Mouse (Mus musculus) CD4-positive, CD25-positive, alpha-beta regulatory T cell, adult 4 months (primary cell): ENCODE results near the gene Stard3nl. TPM values are rescaled to one million over a fixed set of nuclear protein-coding genes. Genes with fewer than 3 reads are reported as not detected.

Experiments used
- ATAC-seq: one replicate; pipeline ENCODE4 v1.8.0; 2017
- polyA plus RNA-seq, 2 experiments: library from polyadenylated mRNA; unstranded; fragments of 100-300 nt; shearing (Covaris generic); gene quantifications; one replicate each; pipeline ENCODE4 v1.2.1; 2017

Gene Stard3nl
- 10 to 100 TPM; 47.3 to 47.9 TPM for polyA plus RNA-seq

DNA sequence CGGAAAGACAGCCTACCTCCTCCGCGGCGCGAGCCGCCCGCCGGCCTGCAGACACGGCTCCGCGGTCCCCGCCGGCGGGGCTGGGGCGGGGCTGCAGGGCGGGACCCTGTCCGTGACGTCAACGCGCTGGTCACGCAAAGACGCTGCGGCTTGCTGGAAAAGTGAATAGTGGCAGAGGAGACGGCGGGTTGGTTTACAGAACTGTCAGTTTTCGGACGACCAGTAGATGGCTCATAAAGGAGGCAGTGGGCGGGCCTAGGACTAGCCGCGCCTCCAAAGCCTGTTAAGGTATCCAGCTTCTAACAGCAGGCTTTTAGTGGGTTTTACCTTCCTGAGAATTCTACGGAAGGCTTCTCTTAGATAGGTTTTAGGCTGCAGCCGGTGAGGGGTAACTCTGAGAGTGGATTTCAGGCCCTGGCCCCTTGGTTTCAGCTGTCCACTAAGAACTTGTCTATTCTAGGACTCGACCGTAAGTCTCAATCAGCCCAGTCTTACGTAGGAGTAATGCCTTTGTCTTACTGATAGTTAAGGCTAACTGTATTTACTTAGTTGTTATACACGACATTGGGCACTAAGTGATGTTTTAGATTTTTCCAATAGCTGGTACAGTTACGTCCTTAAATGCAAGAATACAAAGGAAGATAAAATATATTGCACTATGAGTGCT is at the start of gene Stard3nl:
Gene Stard3nl (minus strand): TSS at position 108 of the 667 bp plus-strand sequence.
- peak; percentile 99 for ATAC-seq

GRCm38 (mm10) chr13:19438040-19438439 is 42.4 kb upstream of the Stard3nl start:
- ATAC-seq, result peak; percentile 32

DNA sequence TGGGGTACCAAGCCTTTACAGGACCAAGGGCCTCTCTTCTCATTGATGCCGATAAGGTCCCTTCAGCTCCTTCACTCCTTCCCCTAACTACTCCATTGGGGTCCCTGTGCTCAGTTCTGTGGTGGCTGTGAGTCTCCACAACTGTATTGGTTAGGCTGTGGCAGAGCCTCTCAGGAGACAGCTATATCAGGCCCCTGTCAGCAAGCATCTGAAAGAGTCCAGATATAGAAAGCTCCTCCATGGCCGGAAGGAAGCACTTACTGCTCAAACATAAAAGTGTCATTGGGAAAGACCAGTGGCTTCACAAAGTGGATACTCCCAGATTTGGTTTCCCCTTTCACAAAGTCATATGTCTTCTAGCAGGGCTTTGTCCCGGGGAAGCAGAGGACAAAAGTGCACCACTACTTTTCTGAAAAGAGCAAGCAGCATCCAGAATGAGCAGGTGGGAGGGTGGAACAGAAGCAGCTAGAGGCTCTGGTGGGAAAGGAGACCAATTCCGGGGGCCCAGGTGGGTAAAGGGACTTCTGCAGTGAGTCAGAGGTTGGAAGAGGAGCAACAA is 34.3 kb upstream of the Stard3nl start:
- no peak for ATAC-seq

DNA sequence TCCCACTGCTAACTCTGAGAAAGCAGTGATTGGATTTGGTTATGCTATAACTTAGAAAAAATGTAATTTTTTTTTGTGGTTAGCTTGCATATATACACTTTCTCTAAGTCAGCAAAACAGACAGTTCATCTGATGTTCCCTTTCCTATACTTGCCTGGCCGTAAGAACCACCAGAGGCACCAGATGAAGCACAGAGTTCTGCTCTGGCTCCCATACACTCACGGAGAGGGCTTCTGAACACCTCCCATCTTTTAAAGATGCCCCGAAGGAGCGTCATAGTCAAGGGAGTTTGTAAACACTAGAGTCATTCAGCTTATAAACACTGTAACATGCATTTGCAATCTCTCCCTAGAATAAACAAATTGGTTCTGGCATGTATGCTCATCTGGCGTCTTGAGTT is 32.5 kb upstream of the Stard3nl start:
- no peak for ATAC-seq

GRCm38 (mm10) chr13:19424563-19424962 is 29.0 kb upstream of the Stard3nl start:
- ATAC-seq, result no peak

- no peak for ATAC-seq
These were observed 26.9 kb upstream of the Stard3nl start for GRCm38 (mm10) chr13:19422521-19422920.

DNA sequence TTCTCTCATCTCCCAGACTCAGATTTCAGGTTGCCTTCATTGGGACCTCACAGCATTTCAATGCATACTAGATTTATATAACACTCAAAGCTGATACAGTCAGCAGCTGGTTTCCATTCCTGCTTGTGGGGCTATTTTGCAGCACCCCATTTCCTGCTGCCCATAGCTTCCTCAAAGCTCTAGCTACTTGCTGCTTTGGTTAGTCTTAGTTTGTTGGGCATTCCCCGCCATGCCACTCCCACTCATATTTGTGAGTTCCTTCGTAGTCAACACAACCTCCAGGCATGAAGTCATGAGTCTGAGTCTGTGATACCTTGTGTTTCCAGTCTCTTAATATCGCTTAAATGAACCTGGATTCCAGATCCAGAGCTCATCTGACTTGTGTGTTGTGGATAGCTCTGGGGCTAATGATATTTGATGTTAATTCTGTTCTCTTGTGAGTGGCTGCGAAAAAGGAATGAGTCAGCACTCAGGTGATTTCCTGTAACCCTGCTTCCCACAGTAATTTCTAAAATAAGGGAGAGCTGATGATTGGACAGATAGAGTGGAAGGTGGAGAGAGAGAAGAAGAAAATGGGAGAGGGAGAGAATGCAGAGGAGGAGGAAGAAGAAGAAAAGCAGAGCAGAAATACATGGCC is 22.4 kb upstream of the Stard3nl start:
- ATAC-seq, result peak; percentile 74

GRCm38 (mm10) chr13:19415894-19416531 is 20.4 kb upstream of the Stard3nl start:
- ATAC-seq, result no peak

DNA sequence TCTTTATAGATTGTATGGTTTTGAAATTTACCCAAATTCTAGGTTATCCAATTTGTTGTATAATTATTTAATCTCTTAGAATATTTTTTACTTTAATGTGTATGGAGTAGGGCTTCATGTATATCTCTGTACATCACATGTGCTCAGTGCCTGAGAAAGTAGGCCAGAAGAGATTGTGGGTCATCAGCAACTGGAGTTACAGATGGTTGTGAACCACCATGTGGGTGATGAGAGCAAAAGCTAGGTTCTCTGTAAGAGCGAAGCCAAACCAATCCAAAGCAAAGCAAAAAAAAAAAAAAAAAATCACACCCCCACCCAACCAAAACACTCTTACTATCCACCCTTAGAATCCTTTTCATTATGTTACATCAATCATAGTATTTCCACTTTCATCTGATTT is 19.7 kb upstream of the Stard3nl start:
- ATAC-seq, result no peak

- no peak for ATAC-seq
These were observed 16.8 kb upstream of the Stard3nl start for GRCm38 (mm10) chr13:19412334-19412939.

GRCm38 (mm10) chr13:19411886-19412285 is 16.3 kb upstream of the Stard3nl start:
- ATAC-seq, result no peak

DNA sequence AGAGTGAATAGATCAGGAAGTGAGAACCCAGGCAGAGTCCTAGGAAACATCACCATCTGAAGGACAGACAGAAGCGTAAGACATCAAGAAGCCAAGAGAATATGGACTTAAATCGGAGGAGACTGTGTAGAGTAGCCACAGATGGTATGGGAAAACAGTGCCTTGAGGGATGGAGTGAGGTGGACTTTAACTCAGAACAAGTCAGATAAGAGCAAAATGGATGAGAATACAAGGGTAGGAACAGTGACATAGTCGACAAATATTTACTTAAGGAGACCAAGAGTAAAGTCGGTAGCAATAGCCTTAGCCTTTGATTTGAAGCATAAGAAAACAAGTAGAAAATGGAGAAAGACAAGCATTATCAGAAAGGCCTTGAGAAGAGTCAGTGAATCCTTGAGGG is 15.1 kb upstream of the Stard3nl start:
- no peak for ATAC-seq

GRCm38 (mm10) chr13:19407953-19408352 is 12.4 kb upstream of the Stard3nl start:
- no peak for ATAC-seq

DNA sequence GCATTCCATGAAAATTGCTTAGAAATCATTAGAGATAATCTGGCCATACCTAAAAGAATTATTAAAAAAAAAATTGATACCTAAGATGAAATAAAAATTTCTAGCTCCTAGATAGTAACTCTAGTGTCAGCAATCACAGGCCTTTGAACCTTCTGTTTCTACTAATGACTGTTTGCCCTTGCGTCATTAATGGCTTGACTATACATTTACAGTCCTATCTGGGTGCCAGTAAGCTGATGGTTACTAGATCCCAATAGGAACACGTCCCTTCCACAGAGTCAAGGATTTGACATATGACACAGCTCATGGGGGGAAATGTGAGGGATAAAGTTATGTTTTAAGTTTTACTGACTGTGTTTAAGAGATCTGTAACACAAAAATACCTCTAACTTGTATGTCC is 9.0 kb upstream of the Stard3nl start:
- ATAC-seq, result no peak

DNA sequence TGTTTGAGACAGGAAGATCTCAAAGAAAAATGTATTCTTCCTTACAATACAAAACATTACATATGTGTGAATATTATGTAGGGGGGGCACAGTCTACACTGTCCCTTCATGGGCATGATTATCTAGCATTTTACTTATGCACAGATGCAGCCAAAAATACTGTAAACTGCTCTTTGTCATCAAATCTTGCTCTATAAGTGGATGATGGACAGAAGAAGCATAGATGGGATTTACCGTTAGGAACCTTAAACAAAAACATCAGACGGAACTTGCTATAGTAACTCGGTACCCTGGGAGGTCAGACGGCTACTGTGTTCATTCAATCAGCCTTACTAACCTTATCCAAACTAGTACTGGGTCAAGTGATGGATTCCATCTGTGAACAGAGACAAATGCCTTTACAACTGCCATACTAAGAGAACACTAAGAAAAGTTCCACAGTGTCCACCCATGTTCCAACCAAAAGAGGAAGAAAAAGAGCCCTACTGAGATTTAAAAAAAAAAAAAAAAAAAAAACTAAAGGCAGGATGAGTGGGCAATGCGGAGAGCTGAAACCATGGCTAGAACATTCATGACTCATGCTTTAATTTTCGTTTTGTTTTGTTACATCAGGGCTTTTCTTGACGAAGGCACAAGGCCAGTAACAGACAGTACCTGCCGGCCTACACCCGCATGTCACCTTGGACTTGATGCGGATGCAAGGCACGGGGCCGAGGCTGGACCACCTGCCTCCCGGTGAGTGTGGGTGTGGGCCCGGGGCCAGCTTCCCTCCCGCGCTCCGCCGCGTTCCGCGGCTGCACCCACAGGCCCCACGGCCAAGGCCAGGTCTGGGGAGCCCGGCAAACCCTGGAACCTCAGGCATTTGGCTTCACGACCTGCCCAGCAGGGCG is 552 bp downstream of the Stard3nl start:
- peak; percentile 10 for ATAC-seq

DNA sequence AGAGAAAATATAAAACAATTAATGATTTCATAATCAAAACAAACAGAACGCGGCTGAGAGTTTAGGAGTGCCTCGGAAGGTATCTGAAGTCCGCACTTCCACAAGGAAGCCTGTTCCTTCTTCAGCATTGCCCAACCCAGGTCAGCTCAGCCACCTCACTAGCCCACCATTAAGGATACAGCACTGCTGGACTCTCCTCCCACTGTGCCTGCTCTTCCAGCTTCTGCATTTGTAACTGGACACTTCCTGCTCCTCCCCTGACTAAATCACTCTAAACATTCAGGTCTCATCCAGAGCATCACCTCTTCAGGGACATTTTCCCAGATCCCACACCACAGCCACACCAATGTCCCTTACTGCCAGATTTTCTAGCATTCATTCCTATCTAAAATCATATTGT is 1.4 kb downstream of the Stard3nl start:
- ATAC-seq, result no peak

GRCm38 (mm10) chr13:19393731-19394130 is 1.9 kb downstream of the Stard3nl start:
- ATAC-seq, result no peak

DNA sequence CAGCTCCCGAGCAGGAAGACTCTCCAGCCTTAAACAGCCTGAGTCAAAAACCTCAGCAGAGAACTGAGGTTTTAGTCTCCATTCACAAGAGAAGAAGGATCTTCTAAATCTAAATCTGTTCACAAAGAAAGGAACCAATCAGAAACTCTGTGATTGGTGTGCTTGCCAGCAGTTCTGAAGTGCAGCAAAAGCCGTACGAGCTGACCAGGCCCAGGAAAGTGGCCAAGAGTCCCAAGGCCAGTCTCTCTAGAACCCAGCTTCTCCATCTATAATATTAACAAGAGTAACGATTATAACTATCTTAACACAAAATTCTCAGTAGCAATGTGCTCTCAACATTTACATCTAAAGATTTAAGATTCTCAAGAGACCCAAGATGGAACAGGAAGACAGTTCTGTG is 4.0 kb downstream of the Stard3nl start:
- no peak for ATAC-seq

- no peak for ATAC-seq
These were observed 5.3 kb downstream of the Stard3nl start for GRCm38 (mm10) chr13:19390296-19390695.

DNA sequence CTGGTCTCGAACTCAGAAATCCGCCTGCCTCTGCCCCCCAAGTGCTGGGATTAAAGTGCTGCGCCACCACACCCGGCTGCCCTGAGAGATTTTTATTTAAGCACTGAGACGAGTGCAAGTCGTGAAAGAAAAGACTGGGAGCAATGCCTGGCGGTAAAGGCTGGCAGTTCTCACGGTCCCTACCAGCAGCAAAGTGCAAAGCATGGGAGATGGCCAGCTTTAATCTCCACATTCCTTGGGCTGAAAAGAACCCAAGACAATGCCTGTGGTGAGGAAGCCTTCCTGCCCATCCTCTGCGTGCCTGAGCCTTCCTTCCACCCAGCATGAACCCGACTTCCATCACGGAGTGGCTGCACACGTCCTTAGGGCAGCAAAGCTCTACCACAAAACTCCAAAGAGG is 5.7 kb downstream of the Stard3nl start:
- ATAC-seq, result no peak

- no peak for ATAC-seq
These were observed 6.2 kb downstream of the Stard3nl start for GRCm38 (mm10) chr13:19389434-19389833.

DNA sequence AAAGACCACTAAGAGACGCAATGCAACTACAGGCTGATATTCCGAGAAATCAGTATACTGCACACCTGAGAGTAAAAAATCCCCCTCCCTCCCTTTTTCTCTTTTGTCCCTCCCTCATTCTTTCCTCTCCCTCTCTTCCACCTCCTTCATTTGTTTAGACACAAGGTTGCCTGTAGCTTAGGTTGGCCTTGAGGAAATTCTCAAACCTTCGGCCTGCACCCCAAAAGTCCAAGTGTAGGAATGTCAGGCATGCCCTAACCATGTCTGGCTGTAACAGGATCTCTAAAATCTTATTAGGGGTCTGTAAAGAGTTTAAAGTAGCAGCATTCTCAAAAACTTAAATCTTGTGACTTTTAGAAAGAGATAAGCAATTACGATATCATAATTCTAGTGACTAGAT is 10.4 kb downstream of the Stard3nl start:
- no peak for ATAC-seq
